Mouse (Mus musculus): ENCODE data around the gene Gm38394.

Gm38394 gene

DNA sequence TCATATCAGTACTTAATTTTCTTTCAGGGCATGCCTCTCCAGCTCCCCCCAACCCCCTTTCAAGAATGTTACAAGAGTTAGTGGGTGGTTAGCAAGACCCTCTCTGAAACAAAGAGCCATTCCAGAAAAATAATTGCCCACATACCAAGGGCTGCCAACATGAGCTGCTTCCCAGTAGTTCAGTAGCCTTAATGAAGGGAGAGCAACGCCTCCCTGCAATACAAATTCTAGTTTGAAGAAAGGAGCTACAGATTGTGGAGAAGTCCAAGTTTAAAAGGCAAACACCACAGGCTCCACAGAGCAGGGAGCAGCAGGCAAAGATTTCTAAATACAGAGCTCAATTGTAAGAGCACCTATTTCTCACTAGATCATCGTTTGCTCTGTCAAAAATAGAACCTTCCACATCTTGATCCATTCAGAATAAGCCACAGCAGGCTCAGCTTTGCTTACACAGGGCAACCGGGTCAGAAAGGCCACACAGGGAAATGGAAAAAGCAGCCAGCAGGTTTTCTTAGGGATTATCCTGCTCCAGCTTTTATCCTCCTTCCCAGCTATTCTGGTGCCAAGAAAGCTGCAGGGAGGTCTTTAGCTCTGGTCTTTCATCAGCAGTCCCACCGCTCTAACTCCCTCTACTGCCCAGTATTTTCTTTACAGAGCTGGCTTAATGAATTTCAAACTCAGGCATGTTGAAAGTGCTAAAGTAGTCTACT, 64.7 kb downstream of the Gm38394 start:
- no peak for DNase-seq (ENCODE audit: extremely low read depth, low read depth)

DNA sequence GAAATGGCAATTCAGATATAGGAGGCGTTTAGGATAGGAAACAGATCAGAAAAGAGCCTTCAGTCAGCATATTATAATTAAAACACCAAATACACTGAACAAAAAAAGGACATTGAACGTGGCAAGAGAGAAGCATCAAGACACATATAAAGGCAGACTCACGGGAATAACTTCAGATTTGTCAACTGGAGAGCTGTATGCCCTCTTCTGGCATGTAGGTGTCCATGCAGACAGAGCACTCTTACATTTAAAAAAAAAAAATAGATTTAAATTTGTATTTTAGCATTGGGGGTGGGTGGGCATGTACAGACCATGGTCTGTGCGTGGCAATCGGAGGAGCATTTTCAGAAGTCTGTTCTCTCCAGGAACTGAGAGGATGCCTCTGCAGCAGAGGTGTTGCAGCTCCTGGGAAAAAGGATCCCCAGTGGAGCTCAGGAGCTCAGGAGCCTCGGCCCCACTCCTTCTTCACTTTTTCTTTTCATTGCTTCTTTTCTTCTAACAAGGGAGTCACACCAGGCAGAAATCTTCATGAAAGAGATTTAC, 75.1 kb downstream of the Gm38394 start:
- no peak for DNase-seq (ENCODE audit: extremely low read depth, low read depth)

DNA sequence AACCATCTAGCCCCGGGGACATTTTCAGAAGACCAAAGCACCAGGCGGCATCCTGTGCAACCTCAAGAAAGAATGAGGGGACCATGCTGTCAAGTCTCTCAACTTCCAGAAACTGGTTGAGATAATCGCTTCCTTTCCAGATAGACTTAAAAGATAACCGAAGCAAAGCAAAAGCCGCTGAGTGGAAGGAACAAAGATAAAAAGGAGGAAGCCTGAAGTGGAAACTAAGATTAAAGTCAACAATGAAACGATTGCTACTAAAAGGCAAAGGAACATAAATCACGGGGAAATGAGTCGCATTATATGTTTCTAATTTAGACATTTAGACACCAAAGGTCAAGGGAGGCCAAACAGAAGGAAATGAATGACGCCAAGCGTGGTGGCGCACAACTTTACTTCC, 89.8 kb downstream of the Gm38394 start:
- DNase-seq (ENCODE audit: extremely low read depth, low read depth), result no peak

All from MEL-GATA-1-ER (cell line).